Mouse (Mus musculus): ENCODE data around the gene Cul7. TPM values are rescaled to one million over a fixed set of nuclear protein-coding genes. Genes with fewer than 3 reads are reported as not detected.

The Cul7 gene
- polyA plus RNA-seq (2014; fragmentation: Nextera tagmentation; extraction: Ambion mirVana): 31.7 and 37.0 TPM in 2 replicates

DNA sequence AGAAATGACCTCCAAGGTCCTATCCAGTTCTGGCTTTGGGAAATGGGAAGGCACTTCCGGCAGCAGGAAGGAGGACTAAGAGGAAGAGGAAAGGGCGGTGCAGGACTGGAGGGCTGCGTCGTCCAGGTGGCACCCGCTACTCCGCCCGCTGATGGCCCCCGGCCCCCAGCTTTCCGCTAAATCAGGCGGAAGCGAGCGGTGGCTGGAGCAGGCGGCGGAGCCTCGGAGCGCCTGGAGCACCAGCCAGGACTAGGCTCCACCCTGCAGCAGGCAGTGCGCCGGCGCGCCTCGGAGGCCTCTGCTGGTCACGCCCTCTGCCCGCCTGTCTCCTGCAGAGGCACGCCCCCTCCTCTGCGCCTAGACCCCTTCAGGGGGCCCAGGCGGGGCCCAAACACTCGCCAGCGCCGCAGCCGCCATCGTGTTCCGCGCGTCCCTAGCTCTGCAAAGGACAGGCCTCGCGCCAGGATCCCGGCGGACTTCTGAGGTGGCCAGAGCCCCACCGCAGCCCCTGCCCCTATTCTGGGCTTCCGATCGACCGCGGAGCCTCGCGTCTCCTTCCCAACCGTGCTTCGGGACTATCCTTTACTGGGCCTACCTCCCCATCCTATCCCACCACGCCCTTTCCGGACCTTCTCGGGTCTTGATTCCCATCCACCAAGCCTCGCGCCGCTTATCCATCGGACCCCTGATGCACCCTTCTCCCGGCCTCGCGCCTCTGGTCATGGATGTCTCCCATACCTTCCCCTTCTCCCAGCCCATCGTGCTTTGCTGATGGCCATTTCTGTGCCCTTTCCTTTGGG, at the start of gene Cul7:
TSS of gene Cul7 (plus strand) at position 106 of the 800 bp plus-strand sequence.
- peak within 1 kb of the TSS; percentile 90 for H3K27ac ChIP-seq (ENCODE audit: low read depth, low read length)
- H3K4me3 ChIP-seq (ENCODE audit: low read depth, low read length): peak within 1 kb of the TSS; percentile 60
- H3K4me1 ChIP-seq (ENCODE audit: control insufficient read depth, insufficient read depth, low read length): peaks cover 25% of the 10 kb centered on the region
- no peaks in the 10 kb centered on the region for H3K27me3 ChIP-seq (ENCODE audit: control insufficient read depth, insufficient read depth, low read length)
- ATAC-seq (ENCODE audit: insufficient read depth, low FRiP score, low TSS enrichment) (peak; percentile 87), DNase-seq (ENCODE audit: low spot score) (peak; percentile 94)
- peak within 1 kb of the TSS; percentile 92 for H3K4me2 ChIP-seq (ENCODE audit: low read depth)
- WGBS: 1% methylated on average over 57 of the region's 58 CpGs
- H3K36me3 ChIP-seq (ENCODE audit: control insufficient read depth, insufficient read depth, low read length): peaks cover 1% of the 10 kb centered on the region; the same call in 1 of the 2 replicates
- peak within 1 kb of the TSS; percentile 91 for H3K9ac ChIP-seq (ENCODE audit: low read length)
- H3K9me3 ChIP-seq (ENCODE audit: control insufficient read depth, low read length): no peaks in the 10 kb centered on the region

GRCm38 (mm10) chr17:46600569-46600968, 49.6 kb upstream of the Cul7 start:
- Histone ChIP-seq H3K4me3 (ENCODE audit: low read depth, low read length) (no peak overlapping the region), H3K27ac (ENCODE audit: low read depth, low read length) (no peak overlapping the region), H3K9me3 (ENCODE audit: control insufficient read depth, low read length) (no peaks in the 10 kb centered on the region), H3K4me1 (ENCODE audit: control insufficient read depth, insufficient read depth, low read length) (no peaks in the 10 kb centered on the region; the same call in 1 of the 2 replicates), H3K4me2 (ENCODE audit: low read depth) (no peak overlapping the region), H3K9ac (ENCODE audit: low read length) (no peak overlapping the region), H3K36me3 (ENCODE audit: control insufficient read depth, insufficient read depth, low read length) (no peaks in the 10 kb centered on the region), H3K27me3 (ENCODE audit: control insufficient read depth, insufficient read depth, low read length) (no peaks in the 10 kb centered on the region)
- no peak for ATAC-seq (ENCODE audit: insufficient read depth, low FRiP score, low TSS enrichment)
- WGBS: 86% methylated on average over 2 of the region's 2 CpGs
- no peak for DNase-seq (ENCODE audit: low spot score)

DNA sequence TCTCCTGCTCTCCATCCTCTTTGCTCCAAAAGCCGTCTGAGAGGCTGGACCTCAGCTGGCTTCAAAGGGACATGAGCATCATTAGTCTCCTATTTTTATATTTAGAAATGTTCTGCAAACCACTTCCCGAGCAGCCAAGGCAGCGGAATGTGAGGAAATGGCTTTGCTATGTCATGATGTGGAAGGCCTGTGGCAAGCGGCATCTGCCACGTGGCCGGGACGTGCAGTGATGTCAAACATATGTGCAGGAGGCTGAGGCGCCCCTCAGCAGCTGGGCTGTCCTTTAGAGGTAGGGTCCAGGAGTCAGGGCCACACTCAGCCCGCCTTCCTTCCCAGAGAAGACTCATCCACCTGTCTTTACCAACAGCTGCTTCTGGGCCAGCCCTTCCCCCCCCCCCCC, 47.9 kb upstream of the Cul7 start:
- H3K4me3 ChIP-seq (ENCODE audit: low read depth, low read length): no peak overlapping the region
- no peaks in the 10 kb centered on the region for H3K36me3 ChIP-seq (ENCODE audit: control insufficient read depth, insufficient read depth, low read length)
- 54% methylated on average over 9 of the region's 9 CpGs for WGBS
- H3K9ac ChIP-seq (ENCODE audit: low read length): no peak overlapping the region
- no peak overlapping the region for H3K4me2 ChIP-seq (ENCODE audit: low read depth)
- ATAC-seq (ENCODE audit: insufficient read depth, low FRiP score, low TSS enrichment): no peak
- no peaks in the 10 kb centered on the region for H3K9me3 ChIP-seq (ENCODE audit: control insufficient read depth, low read length)
- no peaks in the 10 kb centered on the region; the same call in 1 of the 2 replicates for H3K4me1 ChIP-seq (ENCODE audit: control insufficient read depth, insufficient read depth, low read length)
- DNase-seq (ENCODE audit: low spot score): no peak
- no peak overlapping the region for H3K27ac ChIP-seq (ENCODE audit: low read depth, low read length)
- no peaks in the 10 kb centered on the region for H3K27me3 ChIP-seq (ENCODE audit: control insufficient read depth, insufficient read depth, low read length)

DNA sequence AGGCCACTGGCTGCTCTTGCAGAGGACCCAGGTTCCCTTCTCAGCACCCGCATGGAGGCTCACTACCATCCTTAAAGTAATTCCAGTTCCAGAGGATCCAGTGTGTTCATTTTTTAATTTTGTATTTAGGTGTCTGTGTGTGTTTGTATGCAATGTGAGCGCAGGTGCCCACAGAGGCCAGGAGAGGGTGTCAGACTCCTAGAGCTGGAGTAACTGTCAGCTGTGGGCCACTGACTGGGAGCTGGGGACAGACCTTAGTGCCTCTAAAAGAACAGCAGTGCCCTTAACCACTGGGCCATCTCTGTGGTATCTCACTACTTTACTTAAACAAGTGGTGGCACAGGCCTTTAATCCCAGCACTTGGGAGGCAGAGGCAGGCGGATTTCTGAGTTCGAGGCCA, 46.9 kb upstream of the Cul7 start:
- no peak overlapping the region for H3K9ac ChIP-seq (ENCODE audit: low read length)
- no peak overlapping the region for H3K4me3 ChIP-seq (ENCODE audit: low read depth, low read length)
- no peaks in the 10 kb centered on the region for H3K27me3 ChIP-seq (ENCODE audit: control insufficient read depth, insufficient read depth, low read length)
- H3K36me3 ChIP-seq (ENCODE audit: control insufficient read depth, insufficient read depth, low read length): no peaks in the 10 kb centered on the region
- no peak overlapping the region for H3K27ac ChIP-seq (ENCODE audit: low read depth, low read length)
- no peak overlapping the region for H3K4me2 ChIP-seq (ENCODE audit: low read depth)
- WGBS: 94% methylated on average over 4 of the region's 4 CpGs
- no peaks in the 10 kb centered on the region for H3K9me3 ChIP-seq (ENCODE audit: control insufficient read depth, low read length)
- H3K4me1 ChIP-seq (ENCODE audit: control insufficient read depth, insufficient read depth, low read length): no peaks in the 10 kb centered on the region; the same call in 1 of the 2 replicates
- DNase-seq (ENCODE audit: low spot score) (no peak), ATAC-seq (ENCODE audit: insufficient read depth, low FRiP score, low TSS enrichment) (no peak)

GRCm38 (mm10) chr17:46605126-46605525, 45.0 kb upstream of the Cul7 start:
- Histone ChIP-seq H3K4me2 (ENCODE audit: low read depth) (no peak overlapping the region), H3K4me1 (ENCODE audit: control insufficient read depth, insufficient read depth, low read length) (no peaks in the 10 kb centered on the region; the same call in 1 of the 2 replicates), H3K27me3 (ENCODE audit: control insufficient read depth, insufficient read depth, low read length) (no peaks in the 10 kb centered on the region), H3K9me3 (ENCODE audit: control insufficient read depth, low read length) (no peaks in the 10 kb centered on the region), H3K36me3 (ENCODE audit: control insufficient read depth, insufficient read depth, low read length) (no peaks in the 10 kb centered on the region), H3K9ac (ENCODE audit: low read length) (no peak overlapping the region), H3K27ac (ENCODE audit: low read depth, low read length) (0 out of 2 replicates have a peak overlapping the region, but pooled peaks have one; percentile 28), H3K4me3 (ENCODE audit: low read depth, low read length) (no peak overlapping the region)
- no peak for ATAC-seq (ENCODE audit: insufficient read depth, low FRiP score, low TSS enrichment)
- WGBS: 62% methylated on average over 5 of the region's 5 CpGs
- DNase-seq (ENCODE audit: low spot score): no peak

- Histone ChIP-seq H3K27me3 (ENCODE audit: control insufficient read depth, insufficient read depth, low read length) (no peaks in the 10 kb centered on the region), H3K36me3 (ENCODE audit: control insufficient read depth, insufficient read depth, low read length) (no peaks in the 10 kb centered on the region), H3K4me2 (ENCODE audit: low read depth) (no peak overlapping the region), H3K27ac (ENCODE audit: low read depth, low read length) (no peak overlapping the region; the same call in 1 of the 2 replicates), H3K9me3 (ENCODE audit: control insufficient read depth, low read length) (no peaks in the 10 kb centered on the region), H3K9ac (ENCODE audit: low read length) (no peak overlapping the region), H3K4me1 (ENCODE audit: control insufficient read depth, insufficient read depth, low read length) (peaks cover 3% of the 10 kb centered on the region; the same call in 1 of the 2 replicates), H3K4me3 (ENCODE audit: low read depth, low read length) (no peak overlapping the region)
- DNase-seq (ENCODE audit: low spot score) (no peak), ATAC-seq (ENCODE audit: insufficient read depth, low FRiP score, low TSS enrichment) (no peak)
- WGBS: 88% methylated on average over 12 of the region's 12 CpGs
Measured at GRCm38 (mm10) chr17:46605987-46606386, 44.1 kb upstream of the Cul7 start.

DNA sequence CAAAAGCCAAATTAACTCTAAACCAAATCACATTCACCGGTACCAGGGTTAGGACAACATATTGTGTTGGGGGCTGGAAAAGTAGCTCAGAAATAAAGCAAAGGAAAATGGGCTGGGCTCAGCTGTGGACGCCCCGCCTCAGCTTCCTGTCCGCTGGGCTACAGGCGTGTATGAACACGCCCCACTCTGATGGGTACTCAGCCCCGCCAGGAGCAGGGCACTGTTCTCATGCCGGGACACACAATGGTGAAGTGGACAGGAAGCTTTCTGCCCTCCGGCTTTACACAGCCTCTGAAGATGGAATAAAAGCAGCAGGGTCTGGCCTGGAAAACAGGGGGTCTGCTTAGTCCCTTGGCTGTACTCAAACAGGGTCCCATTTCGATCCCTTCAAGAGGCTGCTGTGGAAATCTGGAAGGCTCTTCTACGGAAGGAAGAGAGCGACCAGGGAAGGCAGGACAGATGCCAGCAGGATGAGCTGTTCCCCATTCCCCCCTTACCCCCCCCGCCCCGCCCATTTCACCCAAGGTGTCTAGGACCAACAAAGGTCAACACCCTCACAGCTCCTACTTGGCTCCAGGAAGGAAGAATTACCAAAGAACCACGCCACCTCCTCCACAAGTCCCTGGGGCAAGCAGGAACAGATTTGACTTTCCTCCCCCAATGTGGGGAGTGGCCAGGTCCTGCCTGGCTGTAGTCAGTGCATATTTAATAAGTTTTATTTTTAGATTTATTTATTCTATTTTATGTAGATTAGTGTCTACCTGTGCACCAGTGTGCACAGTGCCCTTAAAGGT, 40.2 kb upstream of the Cul7 start:
- Histone ChIP-seq H3K9me3 (ENCODE audit: control insufficient read depth, low read length) (no peaks in the 10 kb centered on the region), H3K9ac (ENCODE audit: low read length) (no peak overlapping the region), H3K27ac (ENCODE audit: low read depth, low read length) (0 out of 2 replicates have a peak overlapping the region, but pooled peaks have one; percentile 11), H3K27me3 (ENCODE audit: control insufficient read depth, insufficient read depth, low read length) (no peaks in the 10 kb centered on the region), H3K4me2 (ENCODE audit: low read depth) (no peak overlapping the region), H3K4me3 (ENCODE audit: low read depth, low read length) (no peak overlapping the region), H3K36me3 (ENCODE audit: control insufficient read depth, insufficient read depth, low read length) (no peaks in the 10 kb centered on the region), H3K4me1 (ENCODE audit: control insufficient read depth, insufficient read depth, low read length) (peaks cover 20% of the 10 kb centered on the region)
- DNase-seq (ENCODE audit: low spot score) (no peak), ATAC-seq (ENCODE audit: insufficient read depth, low FRiP score, low TSS enrichment) (no peak)
- 56% methylated on average over 15 of the region's 15 CpGs for WGBS

GRCm38 (mm10) chr17:46611316-46611715, 38.8 kb upstream of the Cul7 start:
- no peaks in the 10 kb centered on the region for H3K36me3 ChIP-seq (ENCODE audit: control insufficient read depth, insufficient read depth, low read length)
- no peak overlapping the region for H3K4me2 ChIP-seq (ENCODE audit: low read depth)
- no peak overlapping the region for H3K4me3 ChIP-seq (ENCODE audit: low read depth, low read length)
- H3K27ac ChIP-seq (ENCODE audit: low read depth, low read length): no peak overlapping the region
- DNase-seq (ENCODE audit: low spot score): no peak
- 95% methylated on average over 6 of the region's 6 CpGs for WGBS
- H3K9ac ChIP-seq (ENCODE audit: low read length): no peak overlapping the region
- H3K4me1 ChIP-seq (ENCODE audit: control insufficient read depth, insufficient read depth, low read length): peaks cover 23% of the 10 kb centered on the region
- no peaks in the 10 kb centered on the region for H3K27me3 ChIP-seq (ENCODE audit: control insufficient read depth, insufficient read depth, low read length)
- no peaks in the 10 kb centered on the region for H3K9me3 ChIP-seq (ENCODE audit: control insufficient read depth, low read length)
- no peak for ATAC-seq (ENCODE audit: insufficient read depth, low FRiP score, low TSS enrichment)
